Mouse (Mus musculus): Measurements from ENCODE around the gene Secisbp2.
"Not testable (repeated sequence)": the region's sequence is repeated elsewhere in the genome, so short reads cannot be mapped to it uniquely, and the experiment has no call there.

The Secisbp2 gene

GRCm38 (mm10) chr13:51643924-51644828, 7.3 kb upstream of the Secisbp2 start:
- no peak for DNase-seq (ENCODE audit: low spot score)

GRCm38 (mm10) chr13:51644829-51645789, 6.4 kb upstream of the Secisbp2 start, which contains the start of gene Cks2:
Cks2 (plus strand) TSS chr13:51645232.
- peak; percentile 99 for DNase-seq (ENCODE audit: low spot score)

GRCm38 (mm10) chr13:51645872-51646271, 5.6 kb upstream of the Secisbp2 start:
- peak; percentile 48 for DNase-seq (ENCODE audit: low spot score)

GRCm38 (mm10) chr13:51646362-51647027, 5.0 kb upstream of the Secisbp2 start:
- DNase-seq (ENCODE audit: low spot score), result no peak

- DNase-seq (ENCODE audit: low spot score), result no peak
Measured at GRCm38 (mm10) chr13:51647770-51648169, 3.7 kb upstream of the Secisbp2 start.

GRCm38 (mm10) chr13:51648237-51648636, 3.3 kb upstream of the Secisbp2 start:
- no peak for DNase-seq (ENCODE audit: low spot score)

GRCm38 (mm10) chr13:51649740-51650139, 1.8 kb upstream of the Secisbp2 start:
- no peak for DNase-seq (ENCODE audit: low spot score)

- DNase-seq (ENCODE audit: low spot score), result no peak
Measured at GRCm38 (mm10) chr13:51653159-51653558, 1.7 kb downstream of the Secisbp2 start.

GRCm38 (mm10) chr13:51653961-51654360, 2.5 kb downstream of the Secisbp2 start:
- DNase-seq (ENCODE audit: low spot score), result no peak

GRCm38 (mm10) chr13:51656516-51657235, 5.2 kb downstream of the Secisbp2 start:
- DNase-seq (ENCODE audit: low spot score), result no peak

- DNase-seq (ENCODE audit: low spot score), result no peak
Measured at GRCm38 (mm10) chr13:51658094-51658493, 6.6 kb downstream of the Secisbp2 start.

- no peak for DNase-seq (ENCODE audit: low spot score)
Measured at GRCm38 (mm10) chr13:51659573-51659972, 8.1 kb downstream of the Secisbp2 start.

GRCm38 (mm10) chr13:51663561-51663960, 12.1 kb downstream of the Secisbp2 start:
- DNase-seq (ENCODE audit: low spot score), result no peak

GRCm38 (mm10) chr13:51668195-51668594, 16.7 kb downstream of the Secisbp2 start:
- not testable (repeated sequence) for DNase-seq (ENCODE audit: low spot score)

- DNase-seq (ENCODE audit: low spot score), result no peak
Measured at GRCm38 (mm10) chr13:51676641-51677040, 25.1 kb downstream of the Secisbp2 start.

- DNase-seq (ENCODE audit: low spot score), result no peak
Measured at GRCm38 (mm10) chr13:51677041-51677440, 25.5 kb downstream of the Secisbp2 start.

- DNase-seq (ENCODE audit: low spot score), result no peak
Measured at GRCm38 (mm10) chr13:51677630-51678185, 26.2 kb downstream of the Secisbp2 start.

GRCm38 (mm10) chr13:51678687-51679086, 27.2 kb downstream of the Secisbp2 start:
- DNase-seq (ENCODE audit: low spot score), result no peak

- no peak for DNase-seq (ENCODE audit: low spot score)
Measured at GRCm38 (mm10) chr13:51679332-51679731, 27.8 kb downstream of the Secisbp2 start.

- DNase-seq (ENCODE audit: low spot score), result no peak
Measured at GRCm38 (mm10) chr13:51681076-51681475, 29.6 kb downstream of the Secisbp2 start.

- no peak for DNase-seq (ENCODE audit: low spot score)
Measured at GRCm38 (mm10) chr13:51681634-51682033, 30.1 kb downstream of the Secisbp2 start.
